Mouse (Mus musculus): ENCODE data around the gene Palmd. TPM values are rescaled to one million over a fixed set of nuclear protein-coding genes. Genes with fewer than 3 reads are reported as not detected.
A peak's percentile ranks its signal among the peaks of the same experiment; 100 is the strongest.

The Palmd gene
- polyA plus RNA-seq, 1 experiment from 2014 or later, result 8.2 TPM

DNA sequence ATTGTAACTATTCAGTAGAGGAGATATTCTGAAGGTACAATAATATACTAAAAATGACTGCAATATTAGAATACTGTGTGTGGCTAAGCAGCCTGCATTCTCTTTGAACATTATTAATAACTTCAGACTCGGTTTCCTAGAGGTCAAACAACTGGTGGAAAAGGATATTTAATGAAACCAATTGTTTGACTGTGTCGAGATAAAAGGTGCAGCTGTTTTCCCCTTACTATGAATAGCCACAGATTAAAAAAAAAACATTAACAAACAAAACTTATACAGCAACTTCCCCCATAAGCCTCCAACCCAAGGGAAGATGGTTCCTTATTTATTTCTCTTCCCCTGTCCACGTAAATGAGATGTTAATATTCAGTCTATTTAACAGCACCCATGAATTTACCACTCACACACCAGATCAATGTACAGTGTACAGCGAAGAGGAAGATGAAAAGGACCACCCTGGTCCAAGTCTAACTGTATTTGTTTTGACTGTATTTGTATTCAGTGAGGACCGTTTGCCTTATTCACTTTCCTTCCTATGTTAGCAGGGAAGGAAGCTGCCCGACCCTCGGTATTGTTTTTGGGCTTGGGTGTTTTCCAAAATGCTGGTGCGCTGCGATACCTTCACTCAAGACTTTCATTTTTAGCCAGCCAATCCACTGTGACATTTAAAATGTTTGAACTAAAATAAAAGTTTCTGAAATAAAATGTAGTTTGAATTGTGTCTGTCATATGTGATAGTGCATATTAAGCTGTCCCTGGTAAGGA is 13.2 kb upstream of the Palmd start:
- no peak overlapping the region for H3K27ac ChIP-seq
- no peaks in the 10 kb centered on the region for H3K9me3 ChIP-seq
- 0 out of 2 replicates have a peak, but pooled peaks cover 6% of the 10 kb centered on the region for H3K4me1 ChIP-seq
- H3K9ac ChIP-seq, result no peak overlapping the region
- 80% methylated on average over 9 of the region's 9 CpGs for WGBS
- ATAC-seq (ENCODE audit: insufficient number of reproducible peaks, insufficient read depth, low FRiP score, low TSS enrichment, low read depth), result no peak
- no peaks in the 10 kb centered on the region for H3K36me3 ChIP-seq
- H3K4me2 ChIP-seq, result no peak overlapping the region
- no peaks in the 10 kb centered on the region for H3K27me3 ChIP-seq
- no peak overlapping the region for H3K4me3 ChIP-seq

GRCm38 (mm10) chr3:116969786-116970185 is 999 bp upstream of the Palmd start:
- H3K27me3 ChIP-seq, result peaks cover 4% of the 10 kb centered on the region; the same call in 1 of the 2 replicates
- H3K4me3 ChIP-seq, result no peak overlapping the region
- no peak overlapping the region for H3K4me2 ChIP-seq
- H3K27ac ChIP-seq, result no peak overlapping the region
- 49% methylated on average over 5 of the region's 5 CpGs for whole genome bisulfite sequencing
- no peak overlapping the region for H3K9ac ChIP-seq
- no peak for ATAC-seq (ENCODE audit: insufficient number of reproducible peaks, insufficient read depth, low FRiP score, low TSS enrichment, low read depth)
- H3K4me1 ChIP-seq, result peaks cover 7% of the 10 kb centered on the region
- H3K36me3 ChIP-seq, result no peaks in the 10 kb centered on the region
- no peaks in the 10 kb centered on the region for H3K9me3 ChIP-seq

GRCm38 (mm10) chr3:116969003-116969402 is 216 bp upstream of the Palmd start:
- peak overlapping the region; percentile 44 for H3K4me3 ChIP-seq
- no peak for ATAC-seq (ENCODE audit: insufficient number of reproducible peaks, insufficient read depth, low FRiP score, low TSS enrichment, low read depth)
- peaks cover 7% of the 10 kb centered on the region for H3K4me1 ChIP-seq
- peak overlapping the region; percentile 67; the same call in 1 of the 2 replicates for H3K9ac ChIP-seq
- H3K27me3 ChIP-seq, result peaks cover 4% of the 10 kb centered on the region; the same call in 1 of the 2 replicates
- peak overlapping the region; percentile 68 for H3K4me2 ChIP-seq
- no peaks in the 10 kb centered on the region for H3K36me3 ChIP-seq
- no peak overlapping the region for H3K27ac ChIP-seq
- no peaks in the 10 kb centered on the region for H3K9me3 ChIP-seq
- WGBS, result 33% methylated on average over 3 of the region's 5 CpGs

- Histone ChIP-seq H3K27me3 (peaks cover 4% of the 10 kb centered on the region; the same call in 1 of the 2 replicates), H3K4me3 (peak within 1 kb of the TSS; percentile 44), H3K27ac (no peak within 1 kb of the TSS; the same call in 1 of the 2 replicates), H3K4me1 (peaks cover 7% of the 10 kb centered on the region), H3K36me3 (no peaks in the 10 kb centered on the region), H3K4me2 (peak within 1 kb of the TSS; percentile 68), H3K9ac (peak within 1 kb of the TSS; percentile 67), H3K9me3 (no peaks in the 10 kb centered on the region)
- 43% methylated on average over 4 of the region's 4 CpGs for WGBS
- ATAC-seq (ENCODE audit: insufficient number of reproducible peaks, insufficient read depth, low FRiP score, low TSS enrichment, low read depth), result no peak
Measured at GRCm38 (mm10) chr3:116967967-116968366, 820 bp downstream of the Palmd start, which contains the start of gene 4930455H04Rik. 4930455H04Rik (plus strand) TSS chr3:116968267.

- H3K9ac ChIP-seq, result no peak overlapping the region
- peaks cover 4% of the 10 kb centered on the region; the same call in 1 of the 2 replicates for H3K27me3 ChIP-seq
- H3K9me3 ChIP-seq, result no peaks in the 10 kb centered on the region
- peak overlapping the region; percentile 68 for H3K4me2 ChIP-seq
- peak overlapping the region; percentile 1; the same call in 1 of the 2 replicates for H3K4me3 ChIP-seq
- peaks cover 7% of the 10 kb centered on the region for H3K4me1 ChIP-seq
- no peaks in the 10 kb centered on the region for H3K36me3 ChIP-seq
- ATAC-seq (ENCODE audit: insufficient number of reproducible peaks, insufficient read depth, low FRiP score, low TSS enrichment, low read depth), result no peak
- 74% methylated on average over 6 of the region's 6 CpGs for WGBS
- H3K27ac ChIP-seq, result no peak overlapping the region
Measured at GRCm38 (mm10) chr3:116967436-116967835, 1.4 kb downstream of the Palmd start.

GRCm38 (mm10) chr3:116966800-116967199 is 2.0 kb downstream of the Palmd start:
- Histone ChIP-seq H3K9ac (no peak overlapping the region), H3K4me3 (peak overlapping the region; percentile 1; the same call in 1 of the 2 replicates), H3K36me3 (no peaks in the 10 kb centered on the region), H3K4me2 (peak overlapping the region; percentile 68), H3K4me1 (peaks cover 7% of the 10 kb centered on the region), H3K27ac (no peak overlapping the region; the same call in 1 of the 2 replicates), H3K9me3 (no peaks in the 10 kb centered on the region), H3K27me3 (peaks cover 4% of the 10 kb centered on the region; the same call in 1 of the 2 replicates)
- no peak for ATAC-seq (ENCODE audit: insufficient number of reproducible peaks, insufficient read depth, low FRiP score, low TSS enrichment, low read depth)
- 55% methylated on average over 6 of the region's 6 CpGs for WGBS

DNA sequence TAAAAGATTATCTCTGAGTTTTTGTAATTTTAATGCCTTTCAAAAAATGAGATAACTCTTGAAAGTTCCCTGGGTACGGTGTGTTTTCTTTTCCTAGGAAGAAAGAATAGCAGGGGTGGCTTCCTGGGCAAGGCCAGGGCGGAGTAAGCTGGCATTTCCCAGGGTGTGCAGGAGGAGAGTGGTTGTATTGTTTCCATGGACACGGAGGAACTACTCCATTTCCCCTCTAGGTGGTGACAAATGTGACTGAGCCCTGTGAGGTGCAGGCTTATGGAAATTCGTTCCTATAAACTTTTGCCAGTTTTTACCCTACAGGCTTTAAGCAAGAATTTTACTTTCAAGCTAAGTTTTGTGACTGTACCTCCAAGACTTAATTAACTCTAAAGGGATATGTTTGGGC is 2.6 kb downstream of the Palmd start:
- Histone ChIP-seq H3K9me3 (no peaks in the 10 kb centered on the region), H3K4me3 (no peak overlapping the region), H3K4me1 (peaks cover 7% of the 10 kb centered on the region), H3K36me3 (no peaks in the 10 kb centered on the region), H3K4me2 (no peak overlapping the region), H3K27ac (no peak overlapping the region), H3K27me3 (peaks cover 4% of the 10 kb centered on the region; the same call in 1 of the 2 replicates), H3K9ac (no peak overlapping the region)
- no peak for ATAC-seq (ENCODE audit: insufficient number of reproducible peaks, insufficient read depth, low FRiP score, low TSS enrichment, low read depth)
- 17% methylated on average over 4 of the region's 4 CpGs for WGBS

GRCm38 (mm10) chr3:116964426-116964825 is 4.4 kb downstream of the Palmd start:
- H3K9me3 ChIP-seq, result no peaks in the 10 kb centered on the region
- H3K4me3 ChIP-seq, result no peak overlapping the region
- peaks cover 4% of the 10 kb centered on the region; the same call in 1 of the 2 replicates for H3K27me3 ChIP-seq
- no peak overlapping the region for H3K9ac ChIP-seq
- H3K36me3 ChIP-seq, result no peaks in the 10 kb centered on the region
- ATAC-seq (ENCODE audit: insufficient number of reproducible peaks, insufficient read depth, low FRiP score, low TSS enrichment, low read depth), result no peak
- H3K27ac ChIP-seq, result no peak overlapping the region
- H3K4me1 ChIP-seq, result peaks cover 7% of the 10 kb centered on the region
- 86% methylated on average over 9 of the region's 9 CpGs for WGBS
- no peak overlapping the region for H3K4me2 ChIP-seq

DNA sequence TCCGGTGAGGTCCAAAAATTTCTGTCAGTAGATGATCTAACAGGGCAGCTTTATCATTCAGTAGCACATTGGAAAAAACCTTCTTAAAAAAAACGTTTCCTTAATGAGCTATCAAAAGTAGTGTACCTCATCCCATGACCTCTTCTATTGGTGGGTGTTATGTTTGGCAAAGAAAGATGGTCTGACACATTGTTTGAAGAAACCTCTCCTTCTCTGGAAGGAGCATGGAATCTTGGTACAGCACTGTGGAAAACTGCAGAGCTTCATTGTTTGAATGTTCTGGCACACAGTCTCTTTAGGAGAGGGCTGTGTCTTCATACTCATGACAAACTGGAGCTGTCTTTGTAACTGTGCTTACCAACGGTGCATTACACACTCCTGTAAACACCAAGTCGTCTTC is 5.6 kb downstream of the Palmd start:
- H3K4me3 ChIP-seq, result no peak overlapping the region
- H3K4me2 ChIP-seq, result no peak overlapping the region
- no peaks in the 10 kb centered on the region for H3K36me3 ChIP-seq
- no peak overlapping the region for H3K9ac ChIP-seq
- H3K9me3 ChIP-seq, result no peaks in the 10 kb centered on the region
- no peak overlapping the region for H3K27ac ChIP-seq
- no peak for ATAC-seq (ENCODE audit: insufficient number of reproducible peaks, insufficient read depth, low FRiP score, low TSS enrichment, low read depth)
- peaks cover 4% of the 10 kb centered on the region; the same call in 1 of the 2 replicates for H3K27me3 ChIP-seq
- peaks cover 2% of the 10 kb centered on the region for H3K4me1 ChIP-seq
- WGBS, result 73% methylated on average over 4 of the region's 4 CpGs

DNA sequence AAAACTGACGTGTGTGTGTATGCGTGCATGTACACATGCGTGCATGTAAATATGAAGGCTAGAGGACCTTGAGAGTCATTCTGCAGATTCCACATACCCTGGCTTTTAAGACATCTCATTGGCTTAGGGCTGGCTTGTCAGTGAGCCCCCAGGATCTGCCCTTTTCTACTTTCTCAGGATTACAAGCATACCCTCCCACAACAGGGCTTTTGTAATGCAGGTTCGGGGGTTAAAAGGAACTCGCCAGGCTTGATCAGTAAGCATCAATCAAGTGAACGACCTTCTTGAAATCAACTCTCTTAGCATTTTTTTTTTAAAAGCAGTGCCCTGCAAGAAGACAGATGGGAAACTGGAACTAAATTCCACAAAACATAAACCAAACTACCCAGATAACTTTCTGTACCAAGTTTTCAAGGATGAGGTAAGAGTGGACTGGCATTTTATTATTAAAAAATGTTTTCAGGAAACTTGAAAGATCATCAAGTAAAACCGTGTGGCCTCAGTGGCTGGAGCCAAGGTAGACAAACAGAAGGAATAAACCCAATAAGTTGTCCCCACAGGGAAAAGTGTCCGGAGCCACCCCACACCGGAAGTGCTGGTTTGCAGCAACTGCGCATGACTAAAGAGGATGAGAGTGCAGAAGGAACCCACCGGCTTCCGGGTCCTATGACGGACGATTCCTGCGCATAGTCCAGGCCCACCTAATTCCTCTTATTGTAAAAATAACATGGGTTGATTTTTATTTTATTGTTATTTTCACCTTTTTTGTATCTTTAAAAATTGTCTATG is 7.2 kb downstream of the Palmd start:
- no peaks in the 10 kb centered on the region for H3K36me3 ChIP-seq
- ATAC-seq (ENCODE audit: insufficient number of reproducible peaks, insufficient read depth, low FRiP score, low TSS enrichment, low read depth), result no peak
- no peaks in the 10 kb centered on the region for H3K9me3 ChIP-seq
- no peaks in the 10 kb centered on the region for H3K27me3 ChIP-seq
- no peak overlapping the region for H3K4me2 ChIP-seq
- no peaks in the 10 kb centered on the region for H3K4me1 ChIP-seq
- WGBS, result 72% methylated on average over 15 of the region's 15 CpGs
- no peak overlapping the region for H3K9ac ChIP-seq
- H3K27ac ChIP-seq, result no peak overlapping the region
- H3K4me3 ChIP-seq, result no peak overlapping the region

GRCm38 (mm10) chr3:116960414-116960813 is 8.4 kb downstream of the Palmd start:
- no peak overlapping the region for H3K4me2 ChIP-seq
- H3K4me1 ChIP-seq, result no peaks in the 10 kb centered on the region
- H3K27me3 ChIP-seq, result no peaks in the 10 kb centered on the region
- H3K36me3 ChIP-seq, result no peaks in the 10 kb centered on the region
- no peak for ATAC-seq (ENCODE audit: insufficient number of reproducible peaks, insufficient read depth, low FRiP score, low TSS enrichment, low read depth)
- no peaks in the 10 kb centered on the region for H3K9me3 ChIP-seq
- 77% methylated on average over 2 of the region's 2 CpGs for WGBS
- H3K9ac ChIP-seq, result no peak overlapping the region
- H3K4me3 ChIP-seq, result no peak overlapping the region
- H3K27ac ChIP-seq, result no peak overlapping the region

Data from embryonic facial prominence, embryonic 13.5 days (tissue).